Mouse (Mus musculus) hindbrain, embryonic 14.5 days (tissue): ENCODE measurements around the gene Ssx2ip. TPM values are rescaled to one million over a fixed set of nuclear protein-coding genes. Genes with fewer than 3 reads are reported as not detected.

Experiments
- ATAC-seq: fragments of 200-750 bp; cut with Nextera tagmentation; 2 replicates; pipeline ENCODE4 v1.8.0; 2017; ENCODE audit warnings: moderate number of reproducible peaks, mild to moderate bottlenecking, moderate TSS enrichment, moderate library complexity; ENCODE audit not compliant: low FRiP score
- DNase-seq: peaks from one replicate; pipeline ENCODE4 v3.0.0-alpha.2; 2015; ENCODE audit warnings: low spot score
- H3K27ac ChIP-seq: fragments of 300-500 bp; sonication (generic); 2 replicates; pipeline ENCODE4 v1.5.1; 2014; ENCODE audit warnings: mild to moderate bottlenecking, moderate library complexity
- H3K27me3 ChIP-seq: fragments of 300-500 bp; sonication (generic); 2 replicates; pipeline ENCODE4 v1.6.1; 2014; ENCODE audit warnings: mild to moderate bottlenecking, low read length, mixed read lengths; ENCODE audit not compliant: control insufficient read depth, insufficient read depth
- H3K36me3 ChIP-seq: fragments of 300-500 bp; sonication (generic); replicated peaks from 2 replicates; pipeline ENCODE4 v1.6.1; 2014; ENCODE audit not compliant: control insufficient read depth, insufficient read depth
- H3K4me1 ChIP-seq: fragments of 300-500 bp; sonication (generic); replicated peaks from 2 replicates; pipeline ENCODE4 v1.6.1; 2014; ENCODE audit warnings: antibody characterized with exemption, low read length, mixed read lengths; ENCODE audit not compliant: control insufficient read depth, insufficient read depth
- H3K4me2 ChIP-seq: fragments of 300-500 bp; sonication (generic); replicated peaks from 2 replicates; pipeline ENCODE4 v1.6.1; 2014; ENCODE audit warnings: mild to moderate bottlenecking, moderate library complexity
- H3K4me3 ChIP-seq: fragments of 300-500 bp; sonication (generic); replicated peaks from 2 replicates; pipeline ENCODE4 v1.5.1; 2014; ENCODE audit warnings: mild to moderate bottlenecking, low read length
- H3K9ac ChIP-seq: fragments of 300-500 bp; sonication (generic); 2 replicates; pipeline ENCODE4 v1.6.1; 2014
- H3K9me3 ChIP-seq: fragments of 300-500 bp; sonication (generic); 2 replicates; pipeline ENCODE4 v1.6.1; 2016; ENCODE audit warnings: low read length; ENCODE audit not compliant: control insufficient read depth
- WGBS: fragments of 180-500 bp; shearing (Covaris S2); extraction: QIAGEN DNeasy Blood & Tissue Kit; methylation state at CpG from one replicate; pipeline ENCODE4 v1.1.7; 2014; 5-methylcytosine and 5-hydroxymethylcytosine counted together
- polyA plus RNA-seq: library from polyadenylated mRNA; unstranded; fragments of >200 nt; fragmentation: Nextera tagmentation; extraction: Ambion mirVana; gene quantifications from 2 replicates; pipeline ENCODE4 v1.2.1, GENCODE M21; 2014

Ssx2ip gene
- polyA plus RNA-seq, 1 experiment from 2014 or later = 16.8 TPM

DNA sequence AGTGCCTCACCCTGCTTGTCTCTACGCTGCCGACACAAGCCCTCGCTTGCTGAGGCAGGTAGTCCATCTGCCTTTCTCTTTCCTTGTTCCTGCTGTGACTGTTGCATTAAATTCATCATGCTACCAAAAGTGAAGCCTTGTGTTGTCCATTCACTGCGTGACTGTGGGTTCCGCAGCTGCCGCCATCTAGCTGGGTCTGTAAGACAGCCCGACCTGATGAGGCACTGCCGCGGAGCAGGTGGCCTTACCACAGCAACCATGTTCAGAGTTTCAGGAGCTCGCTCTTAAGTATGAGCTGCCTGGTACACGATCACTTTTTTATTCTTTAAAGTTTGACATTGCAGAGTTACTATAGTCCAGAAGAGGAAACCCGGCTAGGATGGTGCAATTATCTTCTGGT, 35.6 kb downstream of the Ssx2ip start:
- Histone ChIP-seq H3K27me3 (no peaks in the 10 kb centered on the region), H3K36me3 (peaks cover 35% of the 10 kb centered on the region), H3K27ac (no peak overlapping the region), H3K4me3 (no peak overlapping the region), H3K4me1 (no peaks in the 10 kb centered on the region), H3K9ac (no peak overlapping the region), H3K9me3 (no peaks in the 10 kb centered on the region), H3K4me2 (no peak overlapping the region)
- no peak for ATAC-seq
- 92% methylated on average over 12 of the region's 12 CpGs for WGBS
- no peak for DNase-seq

DNA sequence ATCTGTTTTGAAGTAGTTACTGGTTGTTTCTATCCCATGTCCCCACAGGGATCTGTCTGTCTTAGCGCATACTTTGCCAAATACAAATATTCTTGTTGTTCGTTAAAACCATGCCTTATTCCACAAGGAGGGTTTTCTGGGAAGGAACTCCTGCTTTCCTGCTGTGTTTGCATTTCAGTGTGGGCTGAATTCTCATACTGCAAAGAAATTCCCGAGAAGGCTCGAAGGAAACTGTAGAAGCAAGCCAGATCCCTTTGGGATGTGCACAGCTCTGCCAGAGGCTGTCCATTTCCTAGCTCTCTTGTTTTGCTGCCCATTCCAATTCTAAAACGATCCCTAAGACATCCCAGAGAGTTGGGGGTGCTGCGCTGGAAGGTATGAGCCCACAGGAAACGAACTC, 36.0 kb downstream of the Ssx2ip start:
- Histone ChIP-seq H3K4me1 (no peaks in the 10 kb centered on the region), H3K36me3 (peaks cover 35% of the 10 kb centered on the region), H3K27ac (no peak overlapping the region), H3K9ac (no peak overlapping the region), H3K27me3 (no peaks in the 10 kb centered on the region), H3K9me3 (no peaks in the 10 kb centered on the region), H3K4me2 (no peak overlapping the region), H3K4me3 (no peak overlapping the region)
- DNase-seq (no peak), ATAC-seq (no peak)
- 91% methylated on average over 7 of the region's 7 CpGs for WGBS

DNA sequence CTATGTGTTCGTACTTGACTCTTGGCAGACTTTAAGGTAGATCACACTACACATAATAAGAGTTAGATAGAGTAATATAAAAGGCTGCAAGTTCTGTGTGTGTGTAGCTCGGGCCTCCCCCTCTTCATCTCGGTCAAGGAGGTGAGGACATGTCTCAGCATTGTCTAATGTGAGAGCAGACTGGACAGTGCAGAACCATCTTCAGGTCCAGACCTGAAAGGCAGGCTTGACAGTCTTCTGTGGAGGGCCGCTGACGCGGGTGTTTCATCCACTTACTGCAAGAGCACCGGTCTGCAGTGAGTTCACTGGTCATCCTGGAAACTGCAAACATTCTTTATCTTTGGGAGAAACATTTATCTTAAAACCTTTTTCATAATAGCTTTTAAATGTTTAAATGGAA, 38.0 kb downstream of the Ssx2ip start:
- H3K9ac ChIP-seq = no peak overlapping the region
- no peak overlapping the region for H3K4me2 ChIP-seq
- DNase-seq = no peak
- no peak for ATAC-seq
- 93% methylated on average over 7 of the region's 7 CpGs for WGBS
- no peaks in the 10 kb centered on the region for H3K9me3 ChIP-seq
- H3K27ac ChIP-seq = no peak overlapping the region
- H3K4me1 ChIP-seq = no peaks in the 10 kb centered on the region
- peaks cover 20% of the 10 kb centered on the region for H3K36me3 ChIP-seq
- H3K27me3 ChIP-seq = no peaks in the 10 kb centered on the region
- H3K4me3 ChIP-seq = no peak overlapping the region

DNA sequence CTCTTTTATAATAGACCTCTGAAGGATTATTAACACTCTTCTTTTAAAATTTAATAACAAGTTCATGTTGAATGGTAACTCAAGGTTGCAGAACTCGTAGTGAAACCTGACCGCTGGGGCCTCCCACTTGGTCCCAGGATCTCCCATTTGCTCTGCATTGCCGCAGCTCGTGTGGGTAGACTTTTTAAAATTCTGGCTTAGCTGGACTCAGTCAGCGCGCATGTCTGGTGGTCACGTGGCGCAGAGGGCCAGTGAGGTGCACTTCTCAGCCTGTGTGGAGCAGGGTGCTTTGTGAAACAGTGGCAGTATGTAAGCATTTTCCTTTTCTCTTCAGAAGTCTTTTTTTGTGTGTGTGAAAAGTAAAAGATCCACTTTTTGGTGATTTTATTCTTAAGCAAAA, 38.5 kb downstream of the Ssx2ip start:
- 93% methylated on average over 8 of the region's 8 CpGs for WGBS
- Histone ChIP-seq H3K36me3 (peaks cover 15% of the 10 kb centered on the region), H3K4me1 (no peaks in the 10 kb centered on the region), H3K4me3 (no peak overlapping the region), H3K27me3 (no peaks in the 10 kb centered on the region), H3K27ac (no peak overlapping the region), H3K4me2 (no peak overlapping the region), H3K9me3 (no peaks in the 10 kb centered on the region), H3K9ac (no peak overlapping the region)
- no peak for DNase-seq
- no peak for ATAC-seq

DNA sequence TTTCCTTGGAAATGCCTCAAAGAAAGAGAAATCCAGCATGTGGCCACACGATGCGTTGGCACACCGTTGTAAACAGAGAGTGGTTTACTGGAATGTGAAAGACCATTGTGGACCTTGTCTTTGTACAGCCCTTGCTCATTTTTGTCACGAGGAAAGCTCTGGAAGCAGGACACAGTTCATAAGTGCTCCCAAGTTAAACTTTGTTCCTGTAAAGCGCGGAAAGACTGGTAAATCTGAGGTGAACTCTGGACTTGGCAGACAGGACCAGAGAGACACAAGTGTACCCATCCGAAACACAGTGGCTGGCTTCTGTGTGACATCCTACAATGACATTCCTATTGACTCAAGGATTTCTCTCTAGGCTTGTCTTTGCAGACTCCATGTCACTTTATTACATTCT, 38.9 kb downstream of the Ssx2ip start:
- 86% methylated on average over 7 of the region's 7 CpGs for WGBS
- Histone ChIP-seq H3K9ac (no peak overlapping the region), H3K27ac (no peak overlapping the region), H3K9me3 (no peaks in the 10 kb centered on the region), H3K4me3 (no peak overlapping the region), H3K4me2 (no peak overlapping the region), H3K36me3 (peaks cover 11% of the 10 kb centered on the region), H3K27me3 (no peaks in the 10 kb centered on the region), H3K4me1 (no peaks in the 10 kb centered on the region)
- DNase-seq (no peak), ATAC-seq (no peak)

DNA sequence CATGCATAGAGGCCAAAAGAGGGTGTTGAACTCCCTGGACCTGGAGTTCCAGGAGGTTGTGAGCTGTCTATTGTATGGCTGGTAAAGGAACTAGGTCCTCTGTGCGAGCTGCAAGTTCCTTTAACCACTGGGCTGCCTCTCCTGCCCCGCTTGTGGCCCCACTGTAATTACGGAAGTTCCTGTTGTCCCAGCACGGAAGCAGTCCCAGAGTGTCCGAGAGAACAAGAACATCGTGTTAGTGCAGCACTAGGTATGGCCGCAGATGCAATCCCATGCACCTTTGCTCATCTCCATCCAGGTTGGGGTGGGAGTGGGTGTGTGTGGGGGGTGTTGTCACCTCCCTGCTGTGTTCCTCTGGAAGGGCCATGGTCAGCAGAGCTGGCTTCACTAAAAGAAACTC, 40.4 kb downstream of the Ssx2ip start:
- ATAC-seq (no peak), DNase-seq (no peak)
- no peaks in the 10 kb centered on the region for H3K4me1 ChIP-seq
- no peak overlapping the region for H3K4me2 ChIP-seq
- H3K9ac ChIP-seq = no peak overlapping the region
- no peaks in the 10 kb centered on the region for H3K27me3 ChIP-seq
- 91% methylated on average over 7 of the region's 7 CpGs for WGBS
- no peaks in the 10 kb centered on the region for H3K9me3 ChIP-seq
- peaks cover 5% of the 10 kb centered on the region; the same call in 1 of the 2 replicates for H3K36me3 ChIP-seq
- no peak overlapping the region for H3K27ac ChIP-seq
- H3K4me3 ChIP-seq = no peak overlapping the region

DNA sequence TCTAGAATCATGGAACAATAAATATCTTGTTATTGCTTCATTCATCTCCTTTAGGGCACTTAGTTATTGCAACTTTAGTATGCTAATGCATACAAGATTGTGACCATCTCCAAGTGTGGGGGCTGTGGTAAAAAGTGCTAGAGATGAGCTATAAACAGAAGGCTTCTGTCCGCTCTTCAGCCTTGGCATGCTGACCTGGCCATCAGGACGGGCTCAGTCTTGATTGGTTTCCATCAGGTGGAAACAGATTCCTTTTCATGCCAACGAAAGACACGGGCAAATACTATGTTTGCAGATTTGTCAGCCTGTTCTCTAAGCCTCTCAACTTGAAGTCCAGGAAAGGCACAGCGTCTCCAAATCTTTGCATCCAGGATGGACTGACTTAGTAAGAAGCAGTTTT, 42.7 kb downstream of the Ssx2ip start:
- Histone ChIP-seq H3K4me2 (no peak overlapping the region), H3K4me1 (0 out of 2 replicates have a peak, but pooled peaks cover 7% of the 10 kb centered on the region), H3K36me3 (peaks cover 5% of the 10 kb centered on the region; the same call in 1 of the 2 replicates), H3K27me3 (no peaks in the 10 kb centered on the region), H3K4me3 (no peak overlapping the region), H3K27ac (no peak overlapping the region), H3K9me3 (no peaks in the 10 kb centered on the region), H3K9ac (no peak overlapping the region)
- 97% methylated on average over 5 of the region's 5 CpGs for WGBS
- DNase-seq (no peak), ATAC-seq (no peak)

DNA sequence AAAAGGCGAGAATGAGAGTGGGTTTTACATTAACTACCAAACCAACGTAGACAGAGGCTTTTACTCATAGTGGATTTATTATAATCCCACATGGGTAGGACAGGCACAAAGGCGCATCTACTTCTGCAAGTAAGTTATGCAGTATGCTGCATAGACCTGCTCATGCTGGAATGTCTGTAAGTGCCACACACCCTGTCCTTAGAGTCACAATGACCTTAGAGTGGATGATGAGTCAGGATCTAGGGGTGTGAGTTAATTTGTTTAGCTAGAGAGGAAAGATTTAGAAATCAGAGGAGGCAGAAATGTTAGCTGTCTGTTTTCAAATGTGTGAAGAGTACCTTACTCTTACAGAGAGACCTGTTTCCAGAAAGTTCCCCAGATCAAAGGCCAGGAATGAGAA, 43.2 kb downstream of the Ssx2ip start:
- Histone ChIP-seq H3K4me2 (no peak overlapping the region), H3K4me3 (no peak overlapping the region), H3K9me3 (no peaks in the 10 kb centered on the region), H3K36me3 (peaks cover 5% of the 10 kb centered on the region; the same call in 1 of the 2 replicates), H3K27me3 (no peaks in the 10 kb centered on the region), H3K4me1 (0 out of 2 replicates have a peak, but pooled peaks cover 7% of the 10 kb centered on the region), H3K27ac (no peak overlapping the region), H3K9ac (no peak overlapping the region)
- DNase-seq = no peak
- 94% methylated on average over 3 of the region's 3 CpGs for whole genome bisulfite sequencing
- no peak for ATAC-seq

DNA sequence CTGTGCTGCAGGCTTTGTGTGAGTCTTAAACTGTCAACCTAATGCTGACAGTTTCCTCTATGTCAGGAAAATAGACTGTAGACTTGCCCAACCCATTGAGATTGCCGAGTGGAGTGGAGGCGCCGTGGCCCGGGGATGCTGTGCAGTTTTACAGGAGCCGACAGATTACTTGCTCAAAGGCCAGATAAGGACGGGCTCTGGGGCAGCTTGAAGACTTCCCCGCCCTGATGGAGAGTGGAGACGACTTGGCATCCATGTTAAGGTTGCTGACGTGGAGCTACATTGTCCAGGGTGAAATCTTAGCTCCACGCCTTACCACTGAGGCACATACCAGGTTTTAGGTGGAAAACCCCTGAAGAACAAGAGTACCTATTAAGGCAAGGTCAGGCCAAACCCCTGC, 43.9 kb downstream of the Ssx2ip start:
- Histone ChIP-seq H3K4me3 (no peak overlapping the region), H3K27me3 (no peaks in the 10 kb centered on the region), H3K9me3 (no peaks in the 10 kb centered on the region), H3K36me3 (peaks cover 5% of the 10 kb centered on the region; the same call in 1 of the 2 replicates), H3K9ac (no peak overlapping the region), H3K27ac (no peak overlapping the region), H3K4me1 (0 out of 2 replicates have a peak, but pooled peaks cover 7% of the 10 kb centered on the region), H3K4me2 (no peak overlapping the region)
- 89% methylated on average over 10 of the region's 10 CpGs for WGBS
- no peak for DNase-seq
- no peak for ATAC-seq

DNA sequence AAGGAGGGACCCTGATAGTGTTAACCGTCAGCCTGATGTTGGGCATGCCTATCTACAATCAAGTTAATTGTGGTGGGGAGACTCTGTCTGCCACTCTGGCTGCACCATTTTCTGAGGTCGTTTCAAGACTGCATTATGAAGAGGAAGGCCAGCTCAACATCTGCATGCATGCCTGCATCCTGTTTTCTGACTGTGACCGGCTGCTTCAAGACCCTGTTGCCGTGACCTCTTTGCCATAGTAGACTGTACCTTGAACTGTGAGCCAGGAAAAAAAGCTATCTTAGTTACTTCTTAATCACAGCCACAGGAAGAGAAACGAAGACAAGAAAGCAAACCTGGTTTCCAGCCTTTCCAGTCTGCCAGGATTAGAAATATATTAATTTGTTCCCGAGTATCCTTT, 44.5 kb downstream of the Ssx2ip start:
- peaks cover 5% of the 10 kb centered on the region; the same call in 1 of the 2 replicates for H3K36me3 ChIP-seq
- ATAC-seq = no peak

More for the DNA sequence above, 44.5 kb downstream of the Ssx2ip start:
- H3K4me3 ChIP-seq = no peak overlapping the region
- H3K4me2 ChIP-seq = no peak overlapping the region
- H3K27me3 ChIP-seq = no peaks in the 10 kb centered on the region
- WGBS = 79% methylated on average over 6 of the region's 6 CpGs
- no peak for DNase-seq
- H3K9me3 ChIP-seq = no peaks in the 10 kb centered on the region
- 0 out of 2 replicates have a peak, but pooled peaks cover 7% of the 10 kb centered on the region for H3K4me1 ChIP-seq
- no peak overlapping the region for H3K27ac ChIP-seq
- no peak overlapping the region for H3K9ac ChIP-seq
